Mouse (Mus musculus) heart, adult 2 months (tissue): ENCODE data around the gene H2-Q7.
A peak's percentile ranks its signal among the peaks of the same experiment; 100 is the strongest.
"Not testable (repeated sequence)": the region's sequence is repeated elsewhere in the genome, so short reads cannot be mapped to it uniquely, and the experiment has no call there.

Source experiments
- CTCF ChIP-seq: fragments of 200-600 bp; IDR thresholded peaks from 2 replicates; pipeline ENCODE4 v1.8.1; 2022; ENCODE audit warnings: antibody characterized with exemption, mild to moderate bottlenecking, moderate library complexity
- EP300 ChIP-seq: fragments of 200-500 bp; IDR thresholded peaks from 2 replicates; pipeline ENCODE4 v1.6.1; 2011; ENCODE audit warnings: low read depth, low read length, control low read depth; ENCODE audit not compliant: insufficient read depth
- POLR2A ChIP-seq: fragments of 200-500 bp; IDR thresholded peaks from 2 replicates; pipeline ENCODE4 v1.6.1; 2011; ENCODE audit warnings: mild to moderate bottlenecking, low read depth, low read length, control low read depth; ENCODE audit not compliant: insufficient read depth

GRCm38 (mm10) chr17:35434836-35435235 lies 4.1 kb upstream of the H2-Q7 start:
- peak; percentile 57 for TF ChIP-seq CTCF
- TF ChIP-seq POLR2A, EP300: not testable (repeated sequence)
